Mouse (Mus musculus) lung, embryonic 15.5 days (tissue): ENCODE results near the gene Hpcal4. TPM values are rescaled to one million over a fixed set of nuclear protein-coding genes. Genes with fewer than 3 reads are reported as not detected.

Source experiments
- ATAC-seq: fragments of 200-750 bp; cut with Nextera tagmentation; 2 replicates; pipeline ENCODE4 v1.8.0; 2017; ENCODE audit warnings: moderate number of reproducible peaks, borderline replicate concordance; ENCODE audit not compliant: low FRiP score, low TSS enrichment; ENCODE audit errors: extremely low read depth
- H3K27ac ChIP-seq: fragments of 300-500 bp; sonication (generic); 2 replicates; pipeline ENCODE4 v1.5.1; 2015; ENCODE audit warnings: moderate library complexity, mild to moderate bottlenecking, inconsistent platforms
- H3K27me3 ChIP-seq: fragments of 300-500 bp; sonication (generic); 2 replicates; pipeline ENCODE4 v1.6.1; 2015; ENCODE audit warnings: inconsistent platforms
- H3K36me3 ChIP-seq: fragments of 300-500 bp; sonication (generic); 2 replicates; pipeline ENCODE4 v1.6.1; 2015; ENCODE audit warnings: inconsistent platforms
- H3K4me1 ChIP-seq: fragments of 300-500 bp; sonication (generic); 2 replicates; pipeline ENCODE4 v1.6.1; 2015; ENCODE audit warnings: inconsistent platforms
- H3K4me2 ChIP-seq: fragments of 300-500 bp; sonication (generic); 2 replicates; pipeline ENCODE4 v1.6.1; 2015; ENCODE audit warnings: inconsistent platforms, mild to moderate bottlenecking, moderate library complexity
- H3K4me3 ChIP-seq: fragments of 300-500 bp; sonication (generic); 2 replicates; pipeline ENCODE4 v1.5.1; 2015; ENCODE audit warnings: mild to moderate bottlenecking, inconsistent platforms
- H3K9ac ChIP-seq: fragments of 300-500 bp; sonication (generic); 2 replicates; pipeline ENCODE4 v1.6.1; 2015; ENCODE audit warnings: inconsistent platforms
- H3K9me3 ChIP-seq: fragments of 300-500 bp; sonication (generic); 2 replicates; pipeline ENCODE4 v1.6.1; 2016; ENCODE audit warnings: inconsistent platforms
- WGBS: fragments of 180-500 bp; shearing (Covaris S2); methylation state at CpG from one replicate; pipeline ENCODE4 v1.1.7; 2015; 5-methylcytosine and 5-hydroxymethylcytosine counted together
- polyA plus RNA-seq: library from polyadenylated mRNA; unstranded; fragments of >200 nt; fragmentation: Nextera tagmentation; extraction: Ambion mirVana; gene quantifications from 2 replicates; pipeline ENCODE4 v1.2.1, GENCODE M21; 2015

The Hpcal4 gene
- polyA plus RNA-seq, 1 experiment from 2014 or later: 0.37 TPM

DNA sequence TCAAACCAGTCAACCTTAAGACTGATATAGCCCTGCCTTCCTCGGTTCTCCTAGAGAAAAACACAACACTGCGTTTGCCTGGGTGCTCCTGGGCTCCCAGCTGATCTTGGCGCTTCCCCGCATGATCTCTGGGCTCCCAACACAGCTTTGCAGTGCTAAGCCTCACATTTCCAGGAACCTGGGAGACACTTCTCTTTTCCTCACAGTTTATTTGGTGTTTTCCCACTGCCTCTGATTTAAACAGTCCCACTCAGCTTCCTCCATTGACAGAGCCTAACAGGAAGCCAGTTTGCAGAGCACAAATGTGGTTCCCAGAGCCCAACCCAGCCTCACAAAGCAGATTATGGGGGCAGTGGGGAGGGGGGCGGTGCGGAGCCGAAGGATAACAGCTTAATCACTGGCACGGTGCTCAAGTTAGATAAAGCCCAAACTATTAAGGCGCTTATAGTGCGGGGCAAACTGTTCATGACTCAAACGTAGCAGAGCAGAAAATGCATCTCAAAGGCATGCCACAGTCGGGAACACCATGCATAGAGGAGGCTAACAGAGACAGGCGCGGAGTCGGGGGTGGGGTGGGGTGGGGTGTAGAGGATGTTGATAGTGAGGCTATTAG lies 20.6 kb upstream of the Hpcal4 start:
- no peak overlapping the region for H3K27ac ChIP-seq
- H3K4me2 ChIP-seq: 0 out of 2 replicates have a peak overlapping the region, but pooled peaks have one; percentile 20
- H3K4me1 ChIP-seq: no peaks in the 10 kb centered on the region
- peaks cover 31% of the 10 kb centered on the region for H3K27me3 ChIP-seq
- H3K36me3 ChIP-seq: no peaks in the 10 kb centered on the region
- 10% methylated on average over 15 of the region's 15 CpGs for WGBS
- no peak for ATAC-seq
- no peaks in the 10 kb centered on the region for H3K9me3 ChIP-seq
- H3K9ac ChIP-seq: no peak overlapping the region
- H3K4me3 ChIP-seq: no peak overlapping the region

DNA sequence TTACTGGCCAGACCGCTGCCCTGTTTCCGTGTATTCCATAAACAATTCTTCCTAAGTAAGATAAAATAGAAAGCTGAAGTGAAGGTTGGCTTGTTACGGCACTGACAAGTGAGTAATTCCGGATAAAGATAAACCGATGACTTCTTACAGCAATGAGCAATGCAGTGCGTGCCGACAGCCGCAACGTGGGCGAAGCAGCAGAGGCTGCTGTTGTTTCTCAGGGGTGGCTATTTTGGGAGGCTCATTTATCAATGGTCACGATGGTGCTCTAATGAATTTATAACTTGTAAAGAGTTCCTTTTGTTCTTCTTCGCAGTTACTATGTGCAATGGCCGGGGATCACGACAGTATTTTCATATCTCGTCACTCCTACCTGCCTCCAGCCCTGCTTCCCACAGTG lies 18.9 kb upstream of the Hpcal4 start:
- Histone ChIP-seq H3K27ac (no peak overlapping the region), H3K4me1 (no peaks in the 10 kb centered on the region), H3K27me3 (peaks cover 31% of the 10 kb centered on the region), H3K4me2 (no peak overlapping the region), H3K4me3 (no peak overlapping the region), H3K36me3 (no peaks in the 10 kb centered on the region), H3K9me3 (no peaks in the 10 kb centered on the region), H3K9ac (no peak overlapping the region)
- ATAC-seq: no peak
- WGBS: 61% methylated on average over 15 of the region's 15 CpGs

DNA sequence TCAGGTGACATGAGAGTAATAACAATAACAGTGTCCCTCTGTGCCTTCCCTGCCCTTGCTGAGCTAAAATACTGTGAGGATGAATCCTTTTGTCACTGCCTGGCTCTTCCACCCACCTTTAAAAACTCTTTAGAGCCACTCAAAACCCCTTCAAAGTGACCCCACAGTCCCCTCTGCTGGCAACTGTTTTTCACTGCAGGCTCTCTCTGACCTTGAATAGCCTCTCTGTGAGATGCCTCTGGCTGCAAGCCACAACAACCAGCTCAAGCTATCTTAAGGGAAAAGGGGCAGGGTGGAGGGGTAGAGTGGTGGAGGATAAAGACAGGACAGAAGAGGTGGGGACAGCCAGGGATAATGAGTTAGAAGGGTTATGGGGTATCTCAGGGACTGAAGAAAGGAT lies 11.2 kb upstream of the Hpcal4 start:
- H3K27ac ChIP-seq: no peak overlapping the region
- H3K9me3 ChIP-seq: no peaks in the 10 kb centered on the region
- ATAC-seq: no peak
- no peak overlapping the region for H3K4me3 ChIP-seq
- H3K36me3 ChIP-seq: no peaks in the 10 kb centered on the region
- no peak overlapping the region for H3K9ac ChIP-seq
- H3K4me2 ChIP-seq: no peak overlapping the region
- H3K27me3 ChIP-seq: peaks cover 25% of the 10 kb centered on the region; the same call in 1 of the 2 replicates
- H3K4me1 ChIP-seq: no peaks in the 10 kb centered on the region

DNA sequence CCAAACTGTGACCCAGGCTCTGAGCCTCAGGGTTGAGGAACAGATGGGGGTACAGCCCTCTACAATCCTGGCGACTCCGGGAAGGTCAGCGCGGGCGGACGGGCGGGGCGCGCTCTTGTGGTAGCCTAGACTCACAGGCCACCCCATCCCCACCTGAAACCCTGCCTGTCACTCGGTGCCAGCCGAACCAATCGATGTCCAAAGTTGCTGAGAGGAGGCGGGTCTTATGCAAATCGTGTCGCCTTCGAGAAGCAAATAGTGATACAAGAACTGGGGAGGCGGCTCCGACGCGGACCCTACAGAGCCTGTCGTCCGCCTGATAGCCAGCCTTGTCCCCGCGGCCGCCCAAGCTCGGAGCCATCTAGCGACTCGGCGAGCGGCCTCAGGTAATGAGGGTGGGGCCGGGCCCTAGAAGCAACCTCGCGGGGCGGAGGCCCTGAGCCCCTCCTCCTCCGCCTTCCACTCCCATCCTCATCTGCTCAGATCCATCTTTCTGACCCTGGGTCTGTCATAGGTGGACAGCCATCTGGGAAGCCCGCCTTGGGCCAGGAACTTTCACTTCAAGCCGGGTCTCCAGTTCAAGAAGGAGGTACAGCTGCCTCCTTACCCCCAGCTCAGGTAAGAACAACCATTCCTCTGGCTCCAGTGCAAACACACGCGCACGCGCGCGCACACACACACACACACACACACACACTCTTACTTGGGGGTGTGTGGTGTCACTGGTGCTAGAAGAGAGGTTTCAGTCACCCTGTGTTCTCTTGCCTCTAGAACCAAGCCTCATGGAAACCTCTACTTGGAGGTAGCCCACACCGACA lies 421 bp downstream of the Hpcal4 start:
- Histone ChIP-seq H3K4me3 (peak overlapping the region; percentile 41), H3K9me3 (no peaks in the 10 kb centered on the region), H3K27me3 (peaks cover 77% of the 10 kb centered on the region), H3K36me3 (no peaks in the 10 kb centered on the region), H3K4me1 (peaks cover 19% of the 10 kb centered on the region), H3K9ac (no peak overlapping the region), H3K4me2 (peak overlapping the region; percentile 72), H3K27ac (no peak overlapping the region)
- 11% methylated on average over 44 of the region's 44 CpGs for WGBS
- ATAC-seq: peak; percentile 83

GRCm38 (mm10) chr4:123184816-123185215 lies 1.8 kb downstream of the Hpcal4 start:
- ATAC-seq: no peak
- Histone ChIP-seq H3K4me2 (no peak overlapping the region), H3K4me3 (no peak overlapping the region), H3K9me3 (no peaks in the 10 kb centered on the region), H3K27ac (no peak overlapping the region), H3K9ac (no peak overlapping the region), H3K36me3 (no peaks in the 10 kb centered on the region), H3K4me1 (peaks cover 19% of the 10 kb centered on the region), H3K27me3 (peaks cover 64% of the 10 kb centered on the region)
- 53% methylated on average over 3 of the region's 3 CpGs for WGBS

GRCm38 (mm10) chr4:123192336-123192735 lies 9.3 kb downstream of the Hpcal4 start:
- H3K9ac ChIP-seq: no peak overlapping the region
- no peak overlapping the region for H3K4me3 ChIP-seq
- 61% methylated on average over 11 of the region's 11 CpGs for WGBS
- no peaks in the 10 kb centered on the region for H3K4me1 ChIP-seq
- no peaks in the 10 kb centered on the region for H3K9me3 ChIP-seq
- ATAC-seq: no peak
- peaks cover 11% of the 10 kb centered on the region; the same call in 1 of the 2 replicates for H3K27me3 ChIP-seq
- H3K27ac ChIP-seq: no peak overlapping the region
- no peak overlapping the region for H3K4me2 ChIP-seq
- H3K36me3 ChIP-seq: no peaks in the 10 kb centered on the region

DNA sequence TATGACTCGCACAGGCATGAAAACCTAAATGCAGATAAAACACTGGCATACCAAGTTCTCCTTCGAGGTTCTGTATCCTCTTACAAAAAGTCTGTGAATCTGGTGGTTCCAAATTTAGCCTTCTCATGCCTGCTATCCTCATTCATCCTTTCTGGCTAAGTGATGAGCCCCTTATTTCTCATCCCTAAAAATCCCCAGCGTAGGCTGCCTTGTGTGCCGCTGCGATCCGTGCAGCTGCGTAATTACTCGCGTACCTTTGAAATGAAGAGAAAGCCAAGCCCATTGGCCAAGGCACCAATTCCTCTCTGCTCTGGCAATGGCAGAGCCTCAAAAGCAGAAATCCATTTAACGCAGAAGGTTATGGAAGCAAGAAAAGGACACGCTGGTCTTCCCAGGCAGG lies 10.8 kb downstream of the Hpcal4 start:
- Histone ChIP-seq H3K4me1 (no peaks in the 10 kb centered on the region), H3K27ac (no peak overlapping the region), H3K9me3 (no peaks in the 10 kb centered on the region), H3K4me3 (no peak overlapping the region), H3K27me3 (peaks cover 16% of the 10 kb centered on the region; the same call in 1 of the 2 replicates), H3K36me3 (no peaks in the 10 kb centered on the region), H3K9ac (no peak overlapping the region), H3K4me2 (no peak overlapping the region)
- 85% methylated on average over 11 of the region's 11 CpGs for WGBS
- ATAC-seq: no peak

GRCm38 (mm10) chr4:123196695-123197094 lies 13.7 kb downstream of the Hpcal4 start:
- H3K9me3 ChIP-seq: no peaks in the 10 kb centered on the region
- WGBS: 41% methylated on average over 6 of the region's 6 CpGs

GRCm38 (mm10) chr4:123200771-123201185 lies 17.8 kb downstream of the Hpcal4 start:
- H3K4me2 ChIP-seq: peak overlapping the region; percentile 57
- no peaks in the 10 kb centered on the region for H3K36me3 ChIP-seq
- H3K27me3 ChIP-seq: peaks cover 57% of the 10 kb centered on the region
- no peaks in the 10 kb centered on the region for H3K9me3 ChIP-seq
- H3K27ac ChIP-seq: no peak overlapping the region
- ATAC-seq: no peak
- peak overlapping the region; percentile 29 for H3K4me3 ChIP-seq
- WGBS: 1% methylated on average over 15 of the region's 15 CpGs
- H3K4me1 ChIP-seq: peaks cover 14% of the 10 kb centered on the region
- H3K9ac ChIP-seq: no peak overlapping the region

More at GRCm38 (mm10) chr4:123196695-123197094, 13.7 kb downstream of the Hpcal4 start:
- peaks cover 37% of the 10 kb centered on the region for H3K27me3 ChIP-seq
- no peak overlapping the region for H3K9ac ChIP-seq
- H3K4me3 ChIP-seq: no peak overlapping the region
- H3K36me3 ChIP-seq: no peaks in the 10 kb centered on the region
- peaks cover 10% of the 10 kb centered on the region for H3K4me1 ChIP-seq
- no peak overlapping the region for H3K4me2 ChIP-seq
- ATAC-seq: no peak
- no peak overlapping the region for H3K27ac ChIP-seq

- no peak within 1 kb of the TSS for H3K27ac ChIP-seq
Measured at GRCm38 (mm10) chr4:123201186-123202093, 18.4 kb downstream of the Hpcal4 start, which contains the start of gene Nt5c1a. Nt5c1a (plus strand) TSS chr4:123201504.

DNA sequence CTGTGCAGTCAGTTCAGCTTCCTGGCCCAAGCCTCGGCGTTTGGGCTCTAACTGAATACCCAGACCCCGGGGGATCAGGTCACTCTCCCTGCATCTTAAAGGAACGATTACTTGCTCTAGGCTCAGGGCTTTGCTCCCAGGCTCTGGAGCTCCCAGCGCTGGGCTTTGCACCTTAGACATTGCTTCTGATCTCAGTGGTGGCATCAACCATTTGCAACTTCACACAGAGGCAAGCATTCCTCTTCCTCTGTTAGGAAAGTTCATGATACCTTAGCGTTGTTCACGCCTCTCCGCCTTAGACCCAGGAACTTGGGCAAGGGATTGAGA lies 19.0 kb downstream of the Hpcal4 start:
- peaks cover 49% of the 10 kb centered on the region for H3K27me3 ChIP-seq

More at GRCm38 (mm10) chr4:123201186-123202093, 18.4 kb downstream of the Hpcal4 start, which contains the start of gene Nt5c1a:
- no peaks in the 10 kb centered on the region for H3K36me3 ChIP-seq
- ATAC-seq: no peak
- H3K4me3 ChIP-seq: peak within 1 kb of the TSS; percentile 29
- 1% methylated on average over 54 of the region's 58 CpGs for WGBS
- no peak within 1 kb of the TSS for H3K9ac ChIP-seq
- H3K4me2 ChIP-seq: peak within 1 kb of the TSS; percentile 57
- peaks cover 14% of the 10 kb centered on the region for H3K4me1 ChIP-seq
- peaks cover 53% of the 10 kb centered on the region for H3K27me3 ChIP-seq
- H3K9me3 ChIP-seq: no peaks in the 10 kb centered on the region

More for the DNA sequence above, 19.0 kb downstream of the Hpcal4 start:
- no peaks in the 10 kb centered on the region for H3K36me3 ChIP-seq
- H3K9ac ChIP-seq: no peak overlapping the region
- 17% methylated on average over 8 of the region's 8 CpGs for WGBS
- H3K4me3 ChIP-seq: peak overlapping the region; percentile 29; the same call in 1 of the 2 replicates
- peaks cover 14% of the 10 kb centered on the region for H3K4me1 ChIP-seq
- no peaks in the 10 kb centered on the region for H3K9me3 ChIP-seq
- no peak for ATAC-seq
- no peak overlapping the region for H3K27ac ChIP-seq
- peak overlapping the region; percentile 57 for H3K4me2 ChIP-seq
